Mouse (Mus musculus): Measurements from ENCODE around the gene Rpl26. TPM values are rescaled to one million over a fixed set of nuclear protein-coding genes. Genes with fewer than 3 reads are reported as not detected.

Rpl26 gene
- polyA plus RNA-seq, 1 experiment from 2014 or later = 531 TPM

DNA sequence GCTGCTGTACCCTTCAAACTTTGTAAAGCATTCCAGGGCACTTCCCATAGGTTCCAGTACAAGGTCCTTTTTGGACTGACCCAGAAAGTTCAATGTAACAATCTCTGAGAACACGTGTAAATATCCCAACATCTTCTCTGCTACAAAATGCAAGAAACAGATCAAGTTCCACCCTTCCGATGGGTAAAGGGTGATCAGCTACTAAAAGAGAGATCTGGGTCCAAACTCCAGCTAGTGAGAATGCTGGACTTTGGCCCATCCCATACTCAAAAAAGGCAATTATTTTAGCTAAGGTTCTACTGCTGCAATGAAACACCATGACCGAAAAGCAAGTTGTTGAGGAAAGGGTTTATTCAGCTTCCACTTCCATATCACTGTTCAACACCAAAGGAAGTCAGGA, 46.8 kb upstream of the Rpl26 start:
- TF ChIP-seq CTCF (IDR thresholded peaks at IDR 0.05; ENCODE audit: low read depth) (no peak), EP300 (IDR thresholded peaks at IDR 0.05; ENCODE audit: low read depth) (no peak)
- no peak overlapping the region for H3K4me2 ChIP-seq (ENCODE audit: low read depth, low read length)
- H3K27ac ChIP-seq (ENCODE audit: low read depth) = peak overlapping the region; percentile 99
- no peak for ATAC-seq
- no peaks in the 10 kb centered on the region for H3K36me3 ChIP-seq (replicated peaks; ENCODE audit: insufficient read depth, low read length)
- no peak overlapping the region for H3K4me3 ChIP-seq (ENCODE audit: low read depth, low read length)
- 76% methylated on average over 3 of the region's 3 CpGs for WGBS (ENCODE audit: insufficient replicate concordance)
- no peak overlapping the region for H3K9ac ChIP-seq (replicated peaks)
- H3K4me1 ChIP-seq (ENCODE audit: insufficient read depth) = peaks cover 33% of the 10 kb centered on the region
- DNase-seq = no peak
- H3K27me3 ChIP-seq (ENCODE audit: insufficient read depth, low read length) = no peaks in the 10 kb centered on the region
- H3K9me3 ChIP-seq (ENCODE audit: low read length) = no peaks in the 10 kb centered on the region

DNA sequence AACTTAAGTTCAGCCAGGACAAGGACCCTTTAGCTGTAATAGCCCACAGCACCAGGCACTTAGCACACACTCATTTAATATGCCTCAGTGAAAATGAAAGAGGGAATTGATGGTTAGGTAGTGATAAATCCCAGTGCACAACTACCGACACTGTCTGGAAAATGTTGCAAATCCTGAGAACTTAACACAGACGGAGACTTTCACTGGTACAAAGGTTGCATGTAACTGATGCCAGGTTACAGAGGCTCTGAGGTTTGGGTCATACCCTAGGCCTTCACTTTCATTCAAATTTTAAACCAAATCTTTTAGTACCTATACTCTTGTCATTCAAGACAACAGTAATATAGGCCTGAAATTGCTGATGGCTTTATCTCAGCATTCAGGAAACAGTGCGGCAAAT, 44.1 kb upstream of the Rpl26 start:
- Histone ChIP-seq H3K27me3 (ENCODE audit: insufficient read depth, low read length) (no peaks in the 10 kb centered on the region), H3K4me1 (ENCODE audit: insufficient read depth) (peaks cover 26% of the 10 kb centered on the region), H3K36me3 (replicated peaks; ENCODE audit: insufficient read depth, low read length) (no peaks in the 10 kb centered on the region), H3K9me3 (ENCODE audit: low read length) (no peaks in the 10 kb centered on the region), H3K4me3 (ENCODE audit: low read depth, low read length) (no peak overlapping the region), H3K9ac (replicated peaks) (no peak overlapping the region), H3K4me2 (ENCODE audit: low read depth, low read length) (no peak overlapping the region), H3K27ac (ENCODE audit: low read depth) (no peak overlapping the region)
- DNase-seq = no peak
- WGBS (ENCODE audit: insufficient replicate concordance) = 75% methylated on average over 3 of the region's 3 CpGs
- TF ChIP-seq CTCF (IDR thresholded peaks at IDR 0.05; ENCODE audit: low read depth) (no peak), EP300 (IDR thresholded peaks at IDR 0.05; ENCODE audit: low read depth) (no peak)
- no peak for ATAC-seq

DNA sequence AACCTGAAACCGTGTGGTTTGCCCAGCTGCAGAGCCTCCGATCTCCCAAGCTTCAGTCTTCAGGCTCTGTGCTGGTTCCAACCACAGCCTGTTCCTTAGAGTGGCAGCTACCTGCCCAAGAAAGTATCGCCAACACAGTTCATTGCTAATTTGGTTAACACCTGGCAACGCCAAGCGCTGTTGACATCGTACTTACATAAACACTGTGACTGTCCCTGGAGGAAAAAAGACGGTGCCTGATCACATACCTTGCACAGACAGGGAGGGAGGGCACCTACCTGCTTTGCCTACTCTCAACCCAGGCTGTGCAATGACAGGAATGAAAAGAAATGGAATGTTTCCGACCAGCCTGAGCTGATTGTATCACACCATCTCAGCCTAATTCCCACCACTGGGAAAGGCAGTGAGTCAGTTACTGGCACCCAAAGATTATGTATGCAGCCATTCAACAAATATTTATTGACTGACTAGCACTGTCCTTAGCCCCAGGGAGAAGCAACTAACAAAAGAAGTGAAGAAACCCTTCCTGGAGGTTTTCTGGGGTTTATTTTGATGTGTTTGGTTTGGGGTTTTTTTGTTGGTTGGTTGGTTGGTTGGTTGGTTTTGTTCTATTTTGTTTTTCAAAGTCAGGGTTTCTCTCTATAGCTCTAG, 41.3 kb upstream of the Rpl26 start:
- TF ChIP-seq CTCF (IDR thresholded peaks at IDR 0.05; ENCODE audit: low read depth) (no peak), EP300 (IDR thresholded peaks at IDR 0.05; ENCODE audit: low read depth) (no peak)
- no peaks in the 10 kb centered on the region for H3K36me3 ChIP-seq (replicated peaks; ENCODE audit: insufficient read depth, low read length)
- no peak overlapping the region for H3K27ac ChIP-seq (ENCODE audit: low read depth)
- H3K27me3 ChIP-seq (ENCODE audit: insufficient read depth, low read length) = no peaks in the 10 kb centered on the region
- no peaks in the 10 kb centered on the region for H3K9me3 ChIP-seq (ENCODE audit: low read length)
- no peak overlapping the region for H3K4me2 ChIP-seq (ENCODE audit: low read depth, low read length)
- no peak overlapping the region for H3K4me3 ChIP-seq (ENCODE audit: low read depth, low read length)
- DNase-seq = no peak
- no peak for ATAC-seq
- no peak overlapping the region for H3K9ac ChIP-seq (replicated peaks)
- 69% methylated on average over 8 of the region's 8 CpGs for WGBS (ENCODE audit: insufficient replicate concordance)
- peaks cover 11% of the 10 kb centered on the region; the same call in 1 of the 2 replicates for H3K4me1 ChIP-seq (ENCODE audit: insufficient read depth)

DNA sequence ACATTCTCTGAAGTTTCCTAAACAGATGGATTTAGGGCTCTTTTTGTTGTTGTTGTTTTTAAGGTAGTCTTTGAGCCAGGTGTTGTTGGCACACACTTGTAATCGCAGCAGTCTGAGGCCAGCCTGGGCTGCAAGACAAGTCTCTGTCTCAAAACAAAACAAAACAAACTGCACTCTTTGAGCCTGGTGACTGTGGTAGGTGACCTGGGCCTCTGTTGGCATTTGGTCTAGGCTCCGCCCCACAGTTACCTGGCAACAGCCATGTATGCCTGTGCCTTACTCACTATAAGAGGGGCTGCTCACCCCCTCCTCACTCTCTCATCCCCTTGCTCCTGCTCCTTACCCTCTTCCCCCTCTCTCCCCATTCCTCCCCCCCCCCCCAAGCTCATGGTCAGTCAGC, 39.1 kb upstream of the Rpl26 start:
- no peaks in the 10 kb centered on the region for H3K36me3 ChIP-seq (replicated peaks; ENCODE audit: insufficient read depth, low read length)
- TF ChIP-seq CTCF (IDR thresholded peaks at IDR 0.05; ENCODE audit: low read depth) (no peak), EP300 (IDR thresholded peaks at IDR 0.05; ENCODE audit: low read depth) (no peak)
- no peak overlapping the region for H3K9ac ChIP-seq (replicated peaks)
- no peak overlapping the region for H3K4me2 ChIP-seq (ENCODE audit: low read depth, low read length)
- DNase-seq (no peak), ATAC-seq (no peak)
- no peaks in the 10 kb centered on the region for H3K9me3 ChIP-seq (ENCODE audit: low read length)
- WGBS (ENCODE audit: insufficient replicate concordance) = 77% methylated on average over 2 of the region's 2 CpGs
- no peaks in the 10 kb centered on the region for H3K27me3 ChIP-seq (ENCODE audit: insufficient read depth, low read length)
- peaks cover 15% of the 10 kb centered on the region for H3K4me1 ChIP-seq (ENCODE audit: insufficient read depth)
- H3K4me3 ChIP-seq (ENCODE audit: low read depth, low read length) = no peak overlapping the region
- H3K27ac ChIP-seq (ENCODE audit: low read depth) = no peak overlapping the region

DNA sequence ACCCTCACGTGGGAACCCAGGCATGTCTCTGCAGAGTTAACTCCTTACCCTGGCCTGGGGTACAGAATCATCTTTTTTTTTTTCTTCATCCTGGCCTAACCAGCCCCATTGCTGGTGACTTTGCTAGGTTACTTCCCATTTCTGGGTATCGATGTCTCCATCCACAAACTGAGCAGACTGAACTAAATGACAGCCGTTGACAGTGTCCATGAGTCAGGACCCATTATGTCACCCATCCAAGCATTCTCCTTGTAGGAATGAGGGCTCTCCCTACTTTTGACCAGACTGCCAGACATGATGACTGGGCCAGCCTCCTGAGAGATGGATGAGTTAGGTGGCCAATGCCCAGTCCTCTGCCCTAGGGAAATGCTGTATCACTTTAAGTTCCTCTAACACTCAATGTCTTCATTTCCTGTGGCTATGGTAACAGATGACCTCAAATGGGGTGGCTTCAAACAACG, 37.7 kb upstream of the Rpl26 start:
- Histone ChIP-seq H3K9ac (replicated peaks) (no peak overlapping the region), H3K27me3 (ENCODE audit: insufficient read depth, low read length) (no peaks in the 10 kb centered on the region)
- WGBS (ENCODE audit: insufficient replicate concordance) = 31% methylated on average over 4 of the region's 4 CpGs

DNA sequence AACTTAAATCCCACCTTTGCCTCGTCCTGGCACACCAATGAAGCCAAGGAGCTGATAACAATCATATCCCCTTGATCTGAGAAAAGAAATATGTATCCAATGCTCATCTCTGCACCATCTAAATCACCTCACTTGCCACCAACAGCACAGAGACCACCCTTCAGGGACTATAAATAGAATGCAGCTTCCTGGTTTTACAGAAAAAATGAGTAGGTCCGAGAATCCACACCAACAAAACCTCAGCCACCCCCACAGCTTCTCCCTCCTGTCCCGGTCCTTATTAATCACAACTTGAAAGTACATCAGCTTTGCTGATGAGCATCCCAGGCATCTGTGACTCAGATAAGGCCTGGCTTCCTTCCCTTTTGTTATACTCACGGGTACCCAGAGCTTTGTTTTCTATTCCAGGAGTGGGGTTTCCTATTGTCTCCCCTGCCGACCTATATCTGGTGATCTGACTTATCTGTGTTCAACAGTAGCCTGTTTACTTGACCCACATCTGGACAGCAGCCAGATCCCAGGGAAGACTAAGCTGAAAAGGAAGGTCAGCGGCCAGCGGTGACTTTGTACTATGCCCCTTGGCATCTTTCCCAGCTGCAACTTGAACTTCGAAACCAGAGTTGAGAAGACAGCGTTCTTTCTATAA, 36.7 kb upstream of the Rpl26 start:
- Histone ChIP-seq H3K9me3 (ENCODE audit: low read length) (no peaks in the 10 kb centered on the region), H3K4me3 (ENCODE audit: low read depth, low read length) (no peak overlapping the region), H3K4me1 (ENCODE audit: insufficient read depth) (peaks cover 20% of the 10 kb centered on the region), H3K9ac (replicated peaks) (no peak overlapping the region), H3K36me3 (replicated peaks; ENCODE audit: insufficient read depth, low read length) (no peaks in the 10 kb centered on the region), H3K27me3 (ENCODE audit: insufficient read depth, low read length) (no peaks in the 10 kb centered on the region), H3K4me2 (ENCODE audit: low read depth, low read length) (0 out of 2 replicates have a peak overlapping the region, but pooled peaks have one; percentile 1), H3K27ac (ENCODE audit: low read depth) (peak overlapping the region; percentile 46)
- TF ChIP-seq CTCF (IDR thresholded peaks at IDR 0.05; ENCODE audit: low read depth) = no peak
- TF ChIP-seq EP300 (IDR thresholded peaks at IDR 0.05; ENCODE audit: low read depth) = peak; percentile 88
- peak; percentile 87 for DNase-seq
- WGBS (ENCODE audit: insufficient replicate concordance) = 12% methylated on average over 9 of the region's 9 CpGs
- peak; percentile 90 for ATAC-seq

More for the DNA sequence above, 37.7 kb upstream of the Rpl26 start:
- H3K36me3 ChIP-seq (replicated peaks; ENCODE audit: insufficient read depth, low read length) = no peaks in the 10 kb centered on the region
- peak overlapping the region; percentile 62 for H3K27ac ChIP-seq (ENCODE audit: low read depth)
- H3K4me2 ChIP-seq (ENCODE audit: low read depth, low read length) = peak overlapping the region; percentile 18; the same call in 1 of the 2 replicates
- H3K4me1 ChIP-seq (ENCODE audit: insufficient read depth) = peaks cover 20% of the 10 kb centered on the region
- TF ChIP-seq CTCF (IDR thresholded peaks at IDR 0.05; ENCODE audit: low read depth) (no peak), EP300 (IDR thresholded peaks at IDR 0.05; ENCODE audit: low read depth) (peak; percentile 35; the same call in 1 of the 2 replicates)
- no peak overlapping the region for H3K4me3 ChIP-seq (ENCODE audit: low read depth, low read length)
- DNase-seq = peak; percentile 21
- no peaks in the 10 kb centered on the region for H3K9me3 ChIP-seq (ENCODE audit: low read length)
- ATAC-seq = no peak

All from liver, postnatal 0 days (tissue).